Mouse (Mus musculus) lung, embryonic 16.5 days (tissue): Measurements from ENCODE around the gene Bicra. TPM values are rescaled to one million over a fixed set of nuclear protein-coding genes. Genes with fewer than 3 reads are reported as not detected.

Experiments used
- ATAC-seq: fragments of 200-750 bp; cut with Nextera tagmentation; 2 replicates; pipeline ENCODE4 v1.8.0; 2017; ENCODE audit warnings: low read depth, mild to moderate bottlenecking, moderate library complexity
- H3K27ac ChIP-seq: fragments of 300-500 bp; sonication (generic); 2 replicates; pipeline ENCODE4 v1.5.1; 2014; ENCODE audit warnings: mild to moderate bottlenecking, control low read depth, low read length
- H3K27me3 ChIP-seq: fragments of 300-500 bp; sonication (generic); 2 replicates; pipeline ENCODE4 v1.6.1; 2014; ENCODE audit warnings: low read depth, low read length, mixed read lengths; ENCODE audit not compliant: control insufficient read depth, insufficient read depth
- H3K36me3 ChIP-seq: fragments of 300-500 bp; sonication (generic); 2 replicates; pipeline ENCODE4 v1.6.1; 2014; ENCODE audit warnings: low read length; ENCODE audit not compliant: control insufficient read depth, insufficient read depth
- H3K4me1 ChIP-seq: fragments of 300-500 bp; sonication (generic); replicated peaks from 2 replicates; pipeline ENCODE4 v1.6.1; 2014; ENCODE audit warnings: low read length, mixed read lengths; ENCODE audit not compliant: control insufficient read depth, insufficient read depth
- H3K4me2 ChIP-seq: fragments of 300-500 bp; sonication (generic); 2 replicates; pipeline ENCODE4 v1.6.1; 2014; ENCODE audit warnings: low read depth, low read length, control low read depth
- H3K4me3 ChIP-seq: fragments of 300-500 bp; sonication (generic); 2 replicates; pipeline ENCODE4 v1.5.1; 2014; ENCODE audit warnings: mild to moderate bottlenecking, low read length, control low read depth
- H3K9ac ChIP-seq: fragments of 300-500 bp; sonication (generic); 2 replicates; pipeline ENCODE4 v1.6.1; 2014; ENCODE audit warnings: low read length, control low read depth
- H3K9me3 ChIP-seq: fragments of 300-500 bp; sonication (generic); 2 replicates; pipeline ENCODE4 v1.6.1; 2016; ENCODE audit warnings: low read length; ENCODE audit not compliant: control insufficient read depth
- WGBS: fragments of 180-500 bp; shearing (Covaris S2); extraction: QIAGEN DNeasy Blood & Tissue Kit; methylation state at CpG from one replicate; pipeline ENCODE4 v1.1.7; 2014; 5-methylcytosine and 5-hydroxymethylcytosine counted together
- polyA plus RNA-seq: library from polyadenylated mRNA; unstranded; fragments of >200 nt; fragmentation: Nextera tagmentation; extraction: Ambion mirVana; gene quantifications from 2 replicates; pipeline ENCODE4 v1.2.1, GENCODE M21; 2015

Bicra gene
- polyA plus RNA-seq, 1 experiment from 2014 or later = 5.9 TPM

GRCm38 (mm10) chr7:15961239-15961638 lies 86.5 kb downstream of the Bicra start:
- H3K36me3 ChIP-seq = peaks cover 28% of the 10 kb centered on the region
- ATAC-seq = no peak
- H3K27me3 ChIP-seq = no peaks in the 10 kb centered on the region
- H3K4me3 ChIP-seq = no peak overlapping the region
- WGBS = 40% methylated on average over 4 of the region's 4 CpGs
- H3K4me1 ChIP-seq = peaks cover 58% of the 10 kb centered on the region
- peak overlapping the region; percentile 8; the same call in 1 of the 2 replicates for H3K9ac ChIP-seq
- H3K9me3 ChIP-seq = no peaks in the 10 kb centered on the region
- 0 out of 2 replicates have a peak overlapping the region, but pooled peaks have one; percentile 5 for H3K4me2 ChIP-seq
- peak overlapping the region; percentile 93 for H3K27ac ChIP-seq

GRCm38 (mm10) chr7:15960691-15961090 lies 87.0 kb downstream of the Bicra start:
- 48% methylated on average over 4 of the region's 4 CpGs for WGBS
- no peak for ATAC-seq

GRCm38 (mm10) chr7:15956143-15956542 lies 91.6 kb downstream of the Bicra start:
- Histone ChIP-seq H3K27ac (peak overlapping the region; percentile 92), H3K9me3 (no peaks in the 10 kb centered on the region), H3K27me3 (no peaks in the 10 kb centered on the region), H3K4me3 (no peak overlapping the region), H3K4me1 (peaks cover 24% of the 10 kb centered on the region), H3K9ac (peak overlapping the region; percentile 25; the same call in 1 of the 2 replicates), H3K36me3 (peaks cover 53% of the 10 kb centered on the region), H3K4me2 (peak overlapping the region; percentile 44; the same call in 1 of the 2 replicates)
- ATAC-seq = peak; percentile 50
- 37% methylated on average over 5 of the region's 5 CpGs for WGBS

More at GRCm38 (mm10) chr7:15960691-15961090, 87.0 kb downstream of the Bicra start:
- peaks cover 28% of the 10 kb centered on the region for H3K36me3 ChIP-seq
- H3K4me2 ChIP-seq = 0 out of 2 replicates have a peak overlapping the region, but pooled peaks have one; percentile 5
- H3K27me3 ChIP-seq = no peaks in the 10 kb centered on the region
- H3K9me3 ChIP-seq = no peaks in the 10 kb centered on the region
- no peak overlapping the region for H3K4me3 ChIP-seq
- H3K4me1 ChIP-seq = peaks cover 57% of the 10 kb centered on the region
- H3K9ac ChIP-seq = no peak overlapping the region
- peak overlapping the region; percentile 67 for H3K27ac ChIP-seq

- Histone ChIP-seq H3K4me1 (peaks cover 18% of the 10 kb centered on the region), H3K9ac (peak overlapping the region; percentile 25; the same call in 1 of the 2 replicates), H3K27me3 (no peaks in the 10 kb centered on the region), H3K9me3 (no peaks in the 10 kb centered on the region), H3K4me3 (peak overlapping the region; percentile 20), H3K36me3 (peaks cover 57% of the 10 kb centered on the region), H3K27ac (peak overlapping the region; percentile 92), H3K4me2 (peak overlapping the region; percentile 44)
- 21% methylated on average over 7 of the region's 7 CpGs for WGBS
- peak; percentile 71 for ATAC-seq
These were observed 92.2 kb downstream of the Bicra start for GRCm38 (mm10) chr7:15955509-15955908.

GRCm38 (mm10) chr7:15954978-15955443 lies 92.7 kb downstream of the Bicra start:
- H3K4me3 ChIP-seq = peak overlapping the region; percentile 20
- H3K9me3 ChIP-seq = no peaks in the 10 kb centered on the region
- no peaks in the 10 kb centered on the region for H3K27me3 ChIP-seq
- ATAC-seq = peak; percentile 71
- H3K27ac ChIP-seq = peak overlapping the region; percentile 92
- H3K4me2 ChIP-seq = peak overlapping the region; percentile 44
- H3K4me1 ChIP-seq = peaks cover 18% of the 10 kb centered on the region
- 0 out of 2 replicates have a peak overlapping the region, but pooled peaks have one; percentile 12 for H3K9ac ChIP-seq
- WGBS = 15% methylated on average over 20 of the region's 21 CpGs
- peaks cover 60% of the 10 kb centered on the region for H3K36me3 ChIP-seq

- ATAC-seq = no peak
- Histone ChIP-seq H3K4me1 (peaks cover 18% of the 10 kb centered on the region), H3K4me3 (no peak overlapping the region), H3K27me3 (no peaks in the 10 kb centered on the region), H3K36me3 (peaks cover 57% of the 10 kb centered on the region), H3K27ac (peak overlapping the region; percentile 68), H3K9ac (no peak overlapping the region), H3K9me3 (no peaks in the 10 kb centered on the region), H3K4me2 (peak overlapping the region; percentile 44; the same call in 1 of the 2 replicates)
- WGBS = 78% methylated on average over 7 of the region's 7 CpGs
These were observed 93.3 kb downstream of the Bicra start for GRCm38 (mm10) chr7:15954436-15954835.

- no peak overlapping the region for H3K27ac ChIP-seq
- WGBS = 89% methylated on average over 13 of the region's 13 CpGs
- no peak overlapping the region for H3K9ac ChIP-seq
- no peak overlapping the region for H3K4me2 ChIP-seq
- H3K4me1 ChIP-seq = peaks cover 23% of the 10 kb centered on the region
- no peaks in the 10 kb centered on the region for H3K9me3 ChIP-seq
- H3K4me3 ChIP-seq = no peak overlapping the region
- H3K36me3 ChIP-seq = peaks cover 52% of the 10 kb centered on the region
- ATAC-seq = no peak
- no peaks in the 10 kb centered on the region for H3K27me3 ChIP-seq
These were observed 94.2 kb downstream of the Bicra start for GRCm38 (mm10) chr7:15953307-15954074.

GRCm38 (mm10) chr7:15952416-15952815 lies 95.3 kb downstream of the Bicra start:
- Histone ChIP-seq H3K4me2 (no peak overlapping the region), H3K36me3 (peaks cover 43% of the 10 kb centered on the region), H3K9me3 (no peaks in the 10 kb centered on the region), H3K9ac (no peak overlapping the region), H3K27me3 (no peaks in the 10 kb centered on the region), H3K27ac (no peak overlapping the region), H3K4me3 (no peak overlapping the region), H3K4me1 (peaks cover 27% of the 10 kb centered on the region)
- 58% methylated on average over 3 of the region's 3 CpGs for WGBS
- no peak for ATAC-seq

- no peak for ATAC-seq
- H3K4me3 ChIP-seq = no peak overlapping the region
- H3K27me3 ChIP-seq = no peaks in the 10 kb centered on the region
- no peaks in the 10 kb centered on the region for H3K9me3 ChIP-seq
- peaks cover 36% of the 10 kb centered on the region for H3K36me3 ChIP-seq
- H3K27ac ChIP-seq = no peak overlapping the region
- 84% methylated on average over 15 of the region's 15 CpGs for WGBS
- H3K4me1 ChIP-seq = peaks cover 19% of the 10 kb centered on the region
- no peak overlapping the region for H3K9ac ChIP-seq
- no peak overlapping the region for H3K4me2 ChIP-seq
These were observed 97.7 kb downstream of the Bicra start for GRCm38 (mm10) chr7:15950008-15950407.
